Mouse (Mus musculus): ENCODE measurements around the gene Dusp16. TPM values are rescaled to one million over a fixed set of nuclear protein-coding genes. Genes with fewer than 3 reads are reported as not detected.
"Not testable (repeated sequence)": the region's sequence is repeated elsewhere in the genome, so short reads cannot be mapped to it uniquely, and the experiment has no call there.

Gene Dusp16
- polyA plus RNA-seq, 1 experiment from 2014 or later: 10.9 TPM

GRCm38 (mm10) chr6:134684354-134684915 lies 108.0 kb downstream of the Dusp16 start:
- H3K36me3 ChIP-seq (ENCODE audit: control insufficient read depth, insufficient read depth, low read length): no peaks in the 10 kb centered on the region
- no peak overlapping the region for H3K9ac ChIP-seq (ENCODE audit: low read length)
- no peaks in the 10 kb centered on the region for H3K4me1 ChIP-seq (replicated peaks; ENCODE audit: control insufficient read depth, insufficient read depth, low read length)
- WGBS: 73% methylated on average over 6 of the region's 6 CpGs
- H3K4me2 ChIP-seq (ENCODE audit: low read depth, low read length): no peak overlapping the region
- no peak overlapping the region for H3K4me3 ChIP-seq (ENCODE audit: low read length)
- no peaks in the 10 kb centered on the region for H3K27me3 ChIP-seq (ENCODE audit: control insufficient read depth, insufficient read depth, low read depth, low read length)
- H3K9me3 ChIP-seq (ENCODE audit: control insufficient read depth, low read length): no peaks in the 10 kb centered on the region
- no peak for ATAC-seq (ENCODE audit: low read depth)
- no peak overlapping the region for H3K27ac ChIP-seq (ENCODE audit: low read length)

- not testable (repeated sequence) for H3K4me1 ChIP-seq (replicated peaks; ENCODE audit: control insufficient read depth, insufficient read depth, low read length); ATAC-seq (ENCODE audit: low read depth); H3K27me3 ChIP-seq (ENCODE audit: control insufficient read depth, insufficient read depth, low read depth, low read length); H3K36me3 ChIP-seq (ENCODE audit: control insufficient read depth, insufficient read depth, low read length); H3K4me2 ChIP-seq (ENCODE audit: low read depth, low read length); H3K9ac ChIP-seq (ENCODE audit: low read length); H3K4me3 ChIP-seq (ENCODE audit: low read length); H3K9me3 ChIP-seq (ENCODE audit: control insufficient read depth, low read length); H3K27ac ChIP-seq (ENCODE audit: low read length)
- 84% methylated on average over 4 of the region's 4 CpGs for WGBS
Observed at GRCm38 (mm10) chr6:134679330-134679729, 113.1 kb downstream of the Dusp16 start.

GRCm38 (mm10) chr6:134678037-134678436 lies 114.4 kb downstream of the Dusp16 start:
- no peak for ATAC-seq (ENCODE audit: low read depth)
- no peaks in the 10 kb centered on the region for H3K9me3 ChIP-seq (ENCODE audit: control insufficient read depth, low read length)
- no peaks in the 10 kb centered on the region for H3K27me3 ChIP-seq (ENCODE audit: control insufficient read depth, insufficient read depth, low read depth, low read length)
- H3K4me1 ChIP-seq (replicated peaks; ENCODE audit: control insufficient read depth, insufficient read depth, low read length): no peaks in the 10 kb centered on the region
- H3K9ac ChIP-seq (ENCODE audit: low read length): no peak overlapping the region
- 66% methylated on average over 3 of the region's 3 CpGs for WGBS
- H3K36me3 ChIP-seq (ENCODE audit: control insufficient read depth, insufficient read depth, low read length): no peaks in the 10 kb centered on the region
- H3K27ac ChIP-seq (ENCODE audit: low read length): no peak overlapping the region
- H3K4me3 ChIP-seq (ENCODE audit: low read length): no peak overlapping the region
- no peak overlapping the region for H3K4me2 ChIP-seq (ENCODE audit: low read depth, low read length)

- H3K4me2 ChIP-seq (ENCODE audit: low read depth, low read length): no peak overlapping the region
- WGBS: 77% methylated on average over 4 of the region's 4 CpGs
- no peak overlapping the region for H3K4me3 ChIP-seq (ENCODE audit: low read length)
- no peak overlapping the region for H3K27ac ChIP-seq (ENCODE audit: low read length)
- no peaks in the 10 kb centered on the region for H3K9me3 ChIP-seq (ENCODE audit: control insufficient read depth, low read length)
- H3K27me3 ChIP-seq (ENCODE audit: control insufficient read depth, insufficient read depth, low read depth, low read length): no peaks in the 10 kb centered on the region
- H3K4me1 ChIP-seq (replicated peaks; ENCODE audit: control insufficient read depth, insufficient read depth, low read length): no peaks in the 10 kb centered on the region
- ATAC-seq (ENCODE audit: low read depth): no peak
- no peak overlapping the region for H3K9ac ChIP-seq (ENCODE audit: low read length)
- H3K36me3 ChIP-seq (ENCODE audit: control insufficient read depth, insufficient read depth, low read length): no peaks in the 10 kb centered on the region
Observed at GRCm38 (mm10) chr6:134677504-134677903, 114.9 kb downstream of the Dusp16 start.

GRCm38 (mm10) chr6:134673712-134674111 lies 118.7 kb downstream of the Dusp16 start:
- not testable (repeated sequence) for ATAC-seq (ENCODE audit: low read depth); H3K36me3 ChIP-seq (ENCODE audit: control insufficient read depth, insufficient read depth, low read length); H3K4me3 ChIP-seq (ENCODE audit: low read length); H3K9ac ChIP-seq (ENCODE audit: low read length); H3K9me3 ChIP-seq (ENCODE audit: control insufficient read depth, low read length); H3K27ac ChIP-seq (ENCODE audit: low read length); H3K4me1 ChIP-seq (replicated peaks; ENCODE audit: control insufficient read depth, insufficient read depth, low read length); H3K27me3 ChIP-seq (ENCODE audit: control insufficient read depth, insufficient read depth, low read depth, low read length); H3K4me2 ChIP-seq (ENCODE audit: low read depth, low read length)
- WGBS: 85% methylated on average over 8 of the region's 8 CpGs

- Histone ChIP-seq H3K4me1 (replicated peaks; ENCODE audit: control insufficient read depth, insufficient read depth, low read length) (peaks cover 7% of the 10 kb centered on the region), H3K4me3 (ENCODE audit: low read length) (no peak overlapping the region), H3K36me3 (ENCODE audit: control insufficient read depth, insufficient read depth, low read length) (no peaks in the 10 kb centered on the region), H3K4me2 (ENCODE audit: low read depth, low read length) (no peak overlapping the region), H3K9me3 (ENCODE audit: control insufficient read depth, low read length) (no peaks in the 10 kb centered on the region), H3K27me3 (ENCODE audit: control insufficient read depth, insufficient read depth, low read depth, low read length) (no peaks in the 10 kb centered on the region), H3K9ac (ENCODE audit: low read length) (no peak overlapping the region), H3K27ac (ENCODE audit: low read length) (0 out of 2 replicates have a peak overlapping the region, but pooled peaks have one; percentile 12)
- ATAC-seq (ENCODE audit: low read depth): peak; percentile 65; the same call in 1 of the 2 replicates
- WGBS: 23% methylated on average over 4 of the region's 4 CpGs
Observed at GRCm38 (mm10) chr6:134670881-134671411, 121.5 kb downstream of the Dusp16 start.

GRCm38 (mm10) chr6:134669179-134669865 lies 123.1 kb downstream of the Dusp16 start:
- H3K27ac ChIP-seq (ENCODE audit: low read length): no peak overlapping the region

GRCm38 (mm10) chr6:134668519-134668918 lies 123.9 kb downstream of the Dusp16 start:
- WGBS: 69% methylated on average over 2 of the region's 2 CpGs
- no peak for ATAC-seq (ENCODE audit: low read depth)
- no peak overlapping the region for H3K27ac ChIP-seq (ENCODE audit: low read length)
- no peaks in the 10 kb centered on the region for H3K27me3 ChIP-seq (ENCODE audit: control insufficient read depth, insufficient read depth, low read depth, low read length)
- peaks cover 7% of the 10 kb centered on the region for H3K4me1 ChIP-seq (replicated peaks; ENCODE audit: control insufficient read depth, insufficient read depth, low read length)
- H3K9ac ChIP-seq (ENCODE audit: low read length): no peak overlapping the region
- no peak overlapping the region for H3K4me2 ChIP-seq (ENCODE audit: low read depth, low read length)
- no peaks in the 10 kb centered on the region for H3K9me3 ChIP-seq (ENCODE audit: control insufficient read depth, low read length)
- no peak overlapping the region for H3K4me3 ChIP-seq (ENCODE audit: low read length)
- H3K36me3 ChIP-seq (ENCODE audit: control insufficient read depth, insufficient read depth, low read length): no peaks in the 10 kb centered on the region

More at GRCm38 (mm10) chr6:134669179-134669865, 123.1 kb downstream of the Dusp16 start:
- no peak overlapping the region for H3K4me3 ChIP-seq (ENCODE audit: low read length)
- H3K4me2 ChIP-seq (ENCODE audit: low read depth, low read length): no peak overlapping the region
- no peaks in the 10 kb centered on the region for H3K27me3 ChIP-seq (ENCODE audit: control insufficient read depth, insufficient read depth, low read depth, low read length)
- no peak for ATAC-seq (ENCODE audit: low read depth)
- H3K4me1 ChIP-seq (replicated peaks; ENCODE audit: control insufficient read depth, insufficient read depth, low read length): peaks cover 7% of the 10 kb centered on the region
- H3K36me3 ChIP-seq (ENCODE audit: control insufficient read depth, insufficient read depth, low read length): no peaks in the 10 kb centered on the region
- WGBS: 77% methylated on average over 6 of the region's 6 CpGs
- H3K9ac ChIP-seq (ENCODE audit: low read length): no peak overlapping the region
- no peaks in the 10 kb centered on the region for H3K9me3 ChIP-seq (ENCODE audit: control insufficient read depth, low read length)

- Histone ChIP-seq H3K4me1 (replicated peaks; ENCODE audit: control insufficient read depth, insufficient read depth, low read length) (peaks cover 2% of the 10 kb centered on the region; the same call in 1 of the 2 replicates), H3K9ac (ENCODE audit: low read length) (no peak overlapping the region), H3K27ac (ENCODE audit: low read length) (no peak overlapping the region), H3K27me3 (ENCODE audit: control insufficient read depth, insufficient read depth, low read depth, low read length) (no peaks in the 10 kb centered on the region), H3K36me3 (ENCODE audit: control insufficient read depth, insufficient read depth, low read length) (no peaks in the 10 kb centered on the region), H3K4me2 (ENCODE audit: low read depth, low read length) (no peak overlapping the region), H3K9me3 (ENCODE audit: control insufficient read depth, low read length) (no peaks in the 10 kb centered on the region), H3K4me3 (ENCODE audit: low read length) (no peak overlapping the region)
- WGBS: 21% methylated on average over 9 of the region's 9 CpGs
- peak; percentile 38; the same call in 1 of the 2 replicates for ATAC-seq (ENCODE audit: low read depth)
Observed at GRCm38 (mm10) chr6:134665817-134666216, 126.6 kb downstream of the Dusp16 start.
